Mouse (Mus musculus): ENCODE results near the gene Hist1h4d. TPM values are rescaled to one million over a fixed set of nuclear protein-coding genes. Genes with fewer than 3 reads are reported as not detected.
"Not testable (repeated sequence)": the region's sequence is repeated elsewhere in the genome, so short reads cannot be mapped to it uniquely, and the experiment has no call there.

Gene Hist1h4d
- polyA plus RNA-seq, 1 experiment from 2014 or later: 101 TPM

DNA sequence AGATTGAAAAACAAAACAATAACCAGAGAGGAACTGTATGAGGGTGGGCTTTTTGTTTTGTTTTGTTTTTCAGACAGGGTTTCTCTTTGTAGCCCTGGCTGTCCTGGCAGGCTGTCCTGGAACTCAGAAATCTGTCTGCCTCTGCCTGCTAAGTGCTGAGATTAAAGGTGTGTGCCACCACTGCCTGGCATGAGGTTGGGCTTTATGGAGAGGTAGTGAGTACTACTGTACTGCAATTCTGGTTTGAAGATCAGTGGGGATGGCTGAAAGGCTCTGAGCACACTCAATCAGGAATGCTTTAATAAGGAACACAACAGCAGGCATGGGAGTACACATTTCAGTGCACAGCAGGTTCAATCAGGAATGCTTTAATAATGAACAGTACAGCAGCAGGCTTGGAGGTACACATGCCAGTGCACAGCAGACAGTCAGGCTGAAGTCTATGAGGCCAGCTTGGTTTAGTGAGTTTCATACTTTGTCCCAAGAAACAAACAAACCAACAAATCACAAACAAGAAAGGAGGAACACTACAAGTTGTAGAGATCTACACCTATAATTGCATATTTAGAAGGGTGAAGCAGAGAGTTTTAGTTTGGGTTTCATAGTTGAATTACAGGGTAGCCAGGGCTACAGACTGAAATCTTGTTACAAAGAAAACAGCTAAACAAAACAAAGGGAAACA is 2.1 kb downstream of the Hist1h4d start:
- H3K27ac ChIP-seq: peak overlapping the region; percentile 95
- no peaks in the 10 kb centered on the region for H3K27me3 ChIP-seq (ENCODE audit: insufficient read depth, poor library complexity, severe bottlenecking)
- no peaks in the 10 kb centered on the region for H3K9me3 ChIP-seq
- no peaks in the 10 kb centered on the region for H3K36me3 ChIP-seq
- peaks cover 48% of the 10 kb centered on the region for H3K4me1 ChIP-seq (replicated peaks)
- peak overlapping the region; percentile 60 for H3K4me3 ChIP-seq
- DNase-seq (ENCODE audit: low spot score): no peak

DNA sequence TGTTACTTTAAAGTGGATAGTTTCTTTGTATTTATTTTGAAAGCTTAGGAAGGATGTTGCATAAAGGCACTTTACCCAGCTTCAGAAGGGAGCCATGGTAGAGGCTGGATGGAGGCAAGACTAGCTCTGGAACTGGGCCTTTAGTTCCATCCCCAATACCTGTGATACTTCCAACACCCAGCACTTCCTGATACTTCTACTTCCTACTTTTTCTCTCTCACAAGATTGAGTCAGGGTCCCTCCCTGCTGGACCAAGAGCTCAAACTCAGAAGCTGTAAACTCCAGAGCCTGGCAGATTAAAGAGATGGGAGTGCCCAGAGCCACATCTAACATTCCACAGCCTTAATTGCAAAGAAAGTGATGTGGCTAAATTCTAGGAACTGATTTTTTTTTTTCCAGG is 2.9 kb downstream of the Hist1h4d start:
- Histone ChIP-seq H3K4me3 (peak overlapping the region; percentile 57), H3K27ac (peak overlapping the region; percentile 95), H3K36me3 (no peaks in the 10 kb centered on the region), H3K4me1 (replicated peaks) (peaks cover 48% of the 10 kb centered on the region), H3K27me3 (ENCODE audit: insufficient read depth, poor library complexity, severe bottlenecking) (no peaks in the 10 kb centered on the region), H3K9me3 (no peaks in the 10 kb centered on the region)
- DNase-seq (ENCODE audit: low spot score): no peak

DNA sequence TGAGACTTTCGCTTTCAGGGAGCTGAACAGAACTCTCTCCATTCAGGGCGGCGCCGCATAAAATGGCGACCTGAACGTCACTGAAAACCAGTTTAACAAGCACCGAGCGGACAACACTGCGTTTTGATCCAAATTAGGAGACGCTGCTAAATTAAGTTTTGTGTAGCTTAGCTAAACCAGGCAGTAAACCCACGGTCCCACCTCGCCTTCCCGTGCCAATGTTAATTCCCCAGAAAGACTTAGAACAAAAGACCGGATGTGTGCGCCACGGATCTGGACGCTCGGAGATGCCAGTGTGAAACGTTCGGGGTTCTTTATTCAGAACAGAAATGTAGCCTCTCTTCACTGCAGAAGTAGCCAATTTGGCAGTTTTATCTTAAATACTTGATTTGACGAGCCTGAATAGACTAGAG is 3.6 kb downstream of the Hist1h4d start:
- H3K27me3 ChIP-seq (ENCODE audit: insufficient read depth, poor library complexity, severe bottlenecking): no peaks in the 10 kb centered on the region

DNA sequence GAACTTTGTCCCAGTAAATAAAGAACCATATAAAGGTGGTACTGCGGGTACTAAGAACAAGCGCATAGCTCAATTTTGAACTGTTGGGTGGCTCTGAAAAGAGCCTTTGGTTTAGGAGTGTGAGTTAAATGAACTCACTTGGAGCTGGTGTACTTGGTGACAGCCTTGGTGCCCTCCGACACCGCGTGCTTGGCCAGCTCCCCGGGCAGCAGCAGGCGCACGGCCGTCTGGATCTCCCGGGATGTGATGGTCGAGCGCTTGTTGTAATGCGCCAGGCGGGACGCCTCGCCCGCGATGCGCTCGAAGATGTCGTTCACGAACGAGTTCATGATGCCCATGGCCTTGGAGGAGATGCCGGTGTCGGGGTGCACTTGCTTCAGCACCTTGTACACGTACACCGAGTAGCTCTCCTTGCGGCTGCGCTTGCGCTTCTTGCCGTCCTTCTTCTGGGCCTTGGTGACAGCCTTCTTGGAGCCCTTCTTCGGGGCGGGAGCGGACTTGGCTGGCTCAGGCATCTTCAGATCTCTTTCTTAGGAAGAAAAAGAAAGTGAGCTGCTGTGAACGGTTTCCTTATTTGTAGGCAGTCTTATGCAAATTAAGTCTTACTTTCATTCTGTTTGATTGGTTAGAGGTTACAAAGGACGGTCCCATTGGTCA is 4.2 kb downstream of the Hist1h4d start:
- not testable (repeated sequence) for H3K36me3 ChIP-seq; H3K27me3 ChIP-seq (ENCODE audit: insufficient read depth, poor library complexity, severe bottlenecking); H3K9me3 ChIP-seq
- H3K4me1 ChIP-seq (replicated peaks): peaks cover 48% of the 10 kb centered on the region
- peak overlapping the region; percentile 95 for H3K27ac ChIP-seq
- peak overlapping the region; percentile 57 for H3K4me3 ChIP-seq
- peak; percentile 77 for DNase-seq (ENCODE audit: low spot score)
- under 1% methylated on average over 29 of the region's 36 CpGs for WGBS

More for the DNA sequence above, 3.6 kb downstream of the Hist1h4d start:
- Histone ChIP-seq H3K9me3 (no peaks in the 10 kb centered on the region), H3K4me3 (peak overlapping the region; percentile 57), H3K36me3 (no peaks in the 10 kb centered on the region), H3K27ac (peak overlapping the region; percentile 95), H3K4me1 (replicated peaks) (peaks cover 48% of the 10 kb centered on the region)
- under 1% methylated on average over 21 of the region's 21 CpGs for WGBS
- peak; percentile 79 for DNase-seq (ENCODE audit: low spot score)

DNA sequence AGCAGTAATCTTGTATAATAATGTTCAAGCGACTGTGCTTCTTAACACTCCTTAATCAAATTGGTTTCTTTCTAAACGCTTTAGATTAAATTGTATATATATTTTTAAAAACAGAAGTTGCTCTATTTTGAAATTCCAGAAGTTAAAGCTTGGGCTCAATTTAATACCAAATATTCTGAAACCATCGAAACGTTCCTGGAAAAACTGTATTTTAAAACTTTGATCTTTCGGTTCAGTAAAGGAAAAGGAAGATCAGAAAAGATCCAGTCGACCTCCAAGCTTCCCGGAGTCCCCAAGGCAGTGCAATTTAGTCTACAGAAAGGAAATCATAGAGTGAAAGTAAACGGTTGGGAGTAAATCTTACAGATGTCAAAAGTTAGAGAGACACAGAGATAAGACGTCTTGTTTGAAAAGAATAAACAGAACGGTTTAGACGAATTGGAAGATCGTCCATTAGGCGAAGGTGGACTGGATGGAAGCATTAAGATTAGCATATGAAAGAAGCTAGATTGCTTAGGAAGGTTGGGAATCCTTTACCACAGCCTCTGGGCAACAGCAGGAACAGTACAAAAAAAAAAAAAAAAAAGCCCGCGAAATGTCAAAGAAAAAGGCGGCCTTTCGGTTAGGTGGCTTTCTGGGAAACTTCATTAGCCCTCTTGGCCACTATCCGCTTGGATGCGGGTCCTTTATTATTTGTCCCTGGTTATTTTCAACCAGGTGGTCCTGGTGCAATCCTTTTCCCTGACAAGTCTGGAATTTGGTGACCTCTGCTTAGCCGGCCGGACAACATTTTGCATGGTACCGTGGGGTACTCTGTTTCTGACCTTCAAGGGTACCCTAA is 4.9 kb downstream of the Hist1h4d start:
- Histone ChIP-seq H3K4me3 (peak overlapping the region; percentile 57), H3K36me3 (no peaks in the 10 kb centered on the region), H3K4me1 (replicated peaks) (peaks cover 42% of the 10 kb centered on the region), H3K9me3 (no peaks in the 10 kb centered on the region), H3K27me3 (ENCODE audit: insufficient read depth, poor library complexity, severe bottlenecking) (no peaks in the 10 kb centered on the region), H3K27ac (peak overlapping the region; percentile 95)
- peak; percentile 45 for DNase-seq (ENCODE audit: low spot score)
- 2% methylated on average over 22 of the region's 22 CpGs for WGBS

DNA sequence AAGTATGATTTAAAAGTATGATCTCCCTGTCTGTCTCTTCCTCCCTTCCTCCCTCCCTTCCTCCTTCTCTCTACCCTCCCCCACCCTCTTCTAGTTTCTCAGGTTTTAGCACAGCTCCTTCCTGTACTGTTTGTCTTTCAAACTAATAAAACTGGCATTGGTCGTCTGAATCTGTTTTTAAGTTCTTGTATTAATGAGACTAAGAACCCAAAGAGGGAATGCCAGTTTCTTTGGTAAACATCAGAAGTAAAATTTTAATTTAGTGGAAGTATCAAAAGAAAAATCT is 5.5 kb downstream of the Hist1h4d start:
- no peaks in the 10 kb centered on the region for H3K27me3 ChIP-seq (ENCODE audit: insufficient read depth, poor library complexity, severe bottlenecking)
- peak overlapping the region; percentile 57 for H3K4me3 ChIP-seq
- DNase-seq (ENCODE audit: low spot score): no peak
- H3K4me1 ChIP-seq (replicated peaks): peaks cover 40% of the 10 kb centered on the region
- no peaks in the 10 kb centered on the region for H3K36me3 ChIP-seq
- 4% methylated on average over 1 of the region's 1 CpGs for WGBS
- H3K9me3 ChIP-seq: no peaks in the 10 kb centered on the region
- H3K27ac ChIP-seq: peak overlapping the region; percentile 95

DNA sequence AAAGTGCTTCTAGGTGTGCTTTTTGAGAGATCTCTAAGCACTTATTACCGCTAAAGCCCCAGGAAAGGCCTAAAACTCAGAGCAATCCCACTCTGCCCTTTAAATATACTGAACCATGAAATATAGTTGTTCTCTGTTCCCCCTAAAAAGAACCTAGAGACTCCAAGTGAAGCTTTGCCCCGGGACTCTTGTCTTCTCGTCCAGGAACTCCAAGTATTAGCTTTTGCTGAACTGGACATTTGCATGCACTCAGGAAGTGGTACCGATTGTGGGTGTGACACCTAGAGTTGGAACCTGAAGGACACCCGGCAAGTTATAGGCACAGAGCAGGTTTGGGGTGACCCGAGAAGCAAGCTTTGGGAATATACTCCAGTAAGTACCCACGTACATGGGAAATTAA is 9.8 kb downstream of the Hist1h4d start:
- 93% methylated on average over 7 of the region's 7 CpGs for WGBS
- peaks cover 12% of the 10 kb centered on the region for H3K4me1 ChIP-seq (replicated peaks)
- no peak overlapping the region for H3K4me3 ChIP-seq

DNA sequence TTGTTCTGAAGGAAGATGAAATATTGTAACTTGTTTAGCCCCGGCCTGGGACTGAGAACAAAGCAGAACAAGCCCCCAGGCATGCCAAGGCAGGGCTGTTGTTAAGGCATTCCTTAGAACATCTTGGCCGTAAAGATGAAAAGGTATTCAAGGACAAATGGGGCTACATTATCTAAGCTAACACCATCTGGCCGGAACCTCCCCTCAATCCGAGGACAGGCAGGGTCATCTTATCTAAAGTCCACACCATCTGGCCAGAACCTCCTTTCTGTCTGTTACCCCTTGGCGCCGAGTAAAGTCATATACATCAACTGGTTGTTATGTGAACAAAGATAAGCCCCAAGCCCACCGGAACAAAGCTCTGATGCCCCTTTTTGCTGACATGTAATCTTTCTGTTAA is 10.5 kb downstream of the Hist1h4d start:
- DNase-seq (ENCODE audit: low spot score); H3K27ac ChIP-seq; H3K4me3 ChIP-seq; H3K36me3 ChIP-seq; H3K9me3 ChIP-seq; H3K27me3 ChIP-seq (ENCODE audit: insufficient read depth, poor library complexity, severe bottlenecking); H3K4me1 ChIP-seq (replicated peaks): not testable (repeated sequence)
- WGBS: 89% methylated on average over 7 of the region's 7 CpGs

More for the DNA sequence above, 9.8 kb downstream of the Hist1h4d start:
- H3K36me3 ChIP-seq: no peaks in the 10 kb centered on the region
- no peak for DNase-seq (ENCODE audit: low spot score)
- no peak overlapping the region for H3K27ac ChIP-seq
- H3K9me3 ChIP-seq: no peaks in the 10 kb centered on the region
- no peaks in the 10 kb centered on the region for H3K27me3 ChIP-seq (ENCODE audit: insufficient read depth, poor library complexity, severe bottlenecking)

DNA sequence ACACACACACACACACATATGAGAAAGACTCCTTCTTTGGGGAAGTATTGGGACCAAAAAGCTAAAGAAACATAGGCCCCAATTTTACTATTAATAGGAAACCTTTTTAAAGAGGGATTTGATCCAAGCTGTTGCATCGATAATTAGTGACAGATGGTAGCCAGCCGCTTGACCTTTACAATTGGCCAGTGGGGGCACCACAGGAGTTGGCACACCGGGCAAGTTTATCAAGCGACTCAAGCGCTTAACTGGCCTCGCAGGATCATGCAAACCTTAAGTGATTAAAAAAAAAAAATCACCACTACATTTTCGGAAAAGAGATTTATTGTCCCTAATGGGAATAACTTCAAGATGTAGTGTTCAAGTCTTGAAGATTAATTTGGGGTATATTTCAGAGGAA is 11.2 kb downstream of the Hist1h4d start:
- Histone ChIP-seq H3K9me3 (no peaks in the 10 kb centered on the region), H3K27ac (no peak overlapping the region), H3K4me3 (no peak overlapping the region), H3K27me3 (ENCODE audit: insufficient read depth, poor library complexity, severe bottlenecking) (no peaks in the 10 kb centered on the region), H3K4me1 (replicated peaks) (0 out of 2 replicates have a peak, but pooled peaks cover 5% of the 10 kb centered on the region), H3K36me3 (no peaks in the 10 kb centered on the region)
- 86% methylated on average over 7 of the region's 7 CpGs for WGBS
- no peak for DNase-seq (ENCODE audit: low spot score)

DNA sequence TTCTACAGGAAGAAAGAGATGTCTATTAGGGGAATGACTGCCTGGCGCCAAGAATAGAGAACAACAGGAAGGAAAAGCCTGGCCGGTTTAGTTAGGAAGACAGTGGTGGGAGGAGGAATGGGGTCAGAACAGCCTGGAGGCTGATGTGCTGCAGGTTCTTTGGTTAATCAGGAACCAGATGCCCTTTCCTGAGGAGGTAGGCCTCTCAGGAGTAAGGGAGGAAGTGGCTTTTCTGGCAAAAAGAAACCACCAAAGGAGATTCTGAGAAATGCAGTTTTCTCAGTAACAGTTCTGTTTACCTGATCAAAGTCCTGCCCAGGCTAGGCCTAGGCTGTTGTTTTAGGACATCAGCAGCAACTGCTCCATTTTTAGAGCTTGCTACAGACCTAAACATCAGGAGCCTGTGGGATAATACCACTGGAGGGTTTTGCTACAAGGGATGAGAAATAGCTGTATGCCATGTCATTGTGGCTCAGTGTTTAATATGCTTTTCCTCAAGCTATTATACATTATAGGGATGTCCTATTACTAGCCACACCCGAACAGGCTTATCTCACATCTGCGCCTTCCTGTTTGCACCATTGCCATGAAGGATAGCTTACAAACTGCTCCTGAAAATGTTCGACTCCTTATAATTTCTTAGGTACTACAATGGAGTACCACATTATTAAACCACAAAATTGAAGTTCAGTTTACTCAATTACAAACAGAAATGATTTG is 11.8 kb downstream of the Hist1h4d start:
- H3K27ac ChIP-seq: no peak overlapping the region; the same call in 1 of the 2 replicates
- H3K4me3 ChIP-seq: no peak overlapping the region
- 0 out of 2 replicates have a peak, but pooled peaks cover 5% of the 10 kb centered on the region for H3K4me1 ChIP-seq (replicated peaks)
- no peaks in the 10 kb centered on the region for H3K36me3 ChIP-seq
- no peaks in the 10 kb centered on the region for H3K9me3 ChIP-seq
- DNase-seq (ENCODE audit: low spot score): no peak
- 83% methylated on average over 5 of the region's 5 CpGs for WGBS
- H3K27me3 ChIP-seq (ENCODE audit: insufficient read depth, poor library complexity, severe bottlenecking): no peaks in the 10 kb centered on the region

DNA sequence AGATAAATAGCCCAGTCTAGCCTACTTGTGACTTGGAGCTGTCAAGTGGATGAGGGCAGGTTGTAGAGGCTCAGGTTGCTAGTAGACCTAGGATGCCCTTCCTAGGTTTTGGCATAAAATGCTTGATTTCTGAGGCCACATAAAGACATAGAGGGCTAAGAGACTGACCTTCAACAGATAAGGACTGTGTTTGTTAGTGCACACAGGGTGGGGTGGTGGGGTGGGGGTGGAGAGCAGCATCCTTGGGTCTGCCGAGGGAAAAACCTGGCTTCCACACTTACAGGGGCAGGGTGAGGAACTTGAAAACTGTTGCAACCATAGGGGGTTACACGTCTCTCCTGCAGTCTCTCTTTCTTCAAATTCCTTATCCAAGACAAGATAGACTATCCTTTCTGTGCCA is 13.8 kb downstream of the Hist1h4d start:
- H3K27ac ChIP-seq: no peak overlapping the region; the same call in 1 of the 2 replicates
- WGBS: 75% methylated on average over 2 of the region's 2 CpGs
- H3K4me3 ChIP-seq: no peak overlapping the region
- H3K9me3 ChIP-seq: no peaks in the 10 kb centered on the region
- no peaks in the 10 kb centered on the region for H3K27me3 ChIP-seq (ENCODE audit: insufficient read depth, poor library complexity, severe bottlenecking)
- H3K4me1 ChIP-seq (replicated peaks): 0 out of 2 replicates have a peak, but pooled peaks cover 5% of the 10 kb centered on the region
- no peak for DNase-seq (ENCODE audit: low spot score)
- no peaks in the 10 kb centered on the region for H3K36me3 ChIP-seq

DNA sequence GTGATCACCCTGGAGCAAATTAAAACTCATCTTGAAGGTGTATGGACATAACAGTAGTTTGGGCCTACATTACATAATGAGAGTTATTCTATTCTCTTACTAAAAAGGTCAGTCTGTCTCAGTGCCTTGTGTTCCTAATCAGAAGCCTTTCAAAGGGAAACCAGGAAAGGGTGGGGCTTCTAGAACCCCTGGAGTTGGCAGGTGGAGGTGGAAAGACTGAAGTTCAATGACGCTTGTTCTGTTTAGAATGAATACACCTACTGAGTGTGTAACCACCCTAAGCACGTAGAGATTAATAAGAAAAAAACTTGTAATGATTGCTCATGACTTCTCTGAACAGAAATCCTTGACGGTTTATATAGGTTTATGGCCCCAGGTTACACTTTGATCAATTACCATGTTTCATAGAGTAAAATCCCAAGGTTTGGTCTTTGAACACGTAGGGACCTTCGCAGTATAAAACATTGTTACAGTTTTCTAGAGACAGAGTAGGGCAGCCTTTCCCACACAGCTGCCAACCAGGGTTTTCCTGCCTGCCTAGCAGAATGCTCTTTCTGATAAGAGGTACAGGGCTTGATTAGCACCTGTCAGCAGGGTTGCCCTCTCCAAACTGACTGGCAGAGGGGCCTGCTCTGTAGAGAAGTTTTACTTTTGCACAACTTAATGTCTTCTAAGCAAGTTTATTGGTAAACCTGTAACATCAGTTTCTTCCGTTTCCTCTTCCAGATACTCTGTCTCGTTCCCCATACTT is 14.4 kb downstream of the Hist1h4d start:
- 89% methylated on average over 7 of the region's 7 CpGs for WGBS
- Histone ChIP-seq H3K4me1 (replicated peaks) (0 out of 2 replicates have a peak, but pooled peaks cover 5% of the 10 kb centered on the region), H3K4me3 (no peak overlapping the region), H3K9me3 (no peaks in the 10 kb centered on the region), H3K27me3 (ENCODE audit: insufficient read depth, poor library complexity, severe bottlenecking) (no peaks in the 10 kb centered on the region), H3K36me3 (no peaks in the 10 kb centered on the region), H3K27ac (no peak overlapping the region; the same call in 1 of the 2 replicates)
- DNase-seq (ENCODE audit: low spot score): no peak
